Mouse (Mus musculus) right cerebral cortex, postnatal 36 days (tissue): Measurements from ENCODE around the gene Btf3.

Experiments
- DNase-seq, 2 experiments: peaks; one replicate each; pipeline ENCODE4 v3.0.0; 2022; ENCODE audit warnings: low spot score in 2 of 2, mixed read lengths in 1 of 2

Btf3 gene

DNA sequence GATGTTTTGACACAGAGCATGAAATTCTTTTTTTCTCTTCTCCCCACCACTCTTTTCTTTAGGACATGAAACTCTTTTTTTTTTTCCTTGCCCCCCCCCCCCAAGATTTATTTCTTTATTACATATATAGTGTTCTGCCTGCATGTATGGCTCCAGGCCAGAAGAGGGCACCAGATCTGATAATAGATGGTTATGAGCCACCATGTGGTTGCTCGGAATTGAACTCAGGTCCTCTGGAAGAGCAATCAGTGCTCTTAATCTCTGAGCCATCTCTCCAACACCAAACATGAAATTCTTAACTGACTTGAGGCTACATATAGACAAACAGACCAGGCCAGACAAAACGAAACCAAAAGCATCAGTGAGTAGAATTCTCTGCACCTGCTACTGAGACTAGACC, 39.3 kb downstream of the Btf3 start:
- DNase-seq, result no peak

DNA sequence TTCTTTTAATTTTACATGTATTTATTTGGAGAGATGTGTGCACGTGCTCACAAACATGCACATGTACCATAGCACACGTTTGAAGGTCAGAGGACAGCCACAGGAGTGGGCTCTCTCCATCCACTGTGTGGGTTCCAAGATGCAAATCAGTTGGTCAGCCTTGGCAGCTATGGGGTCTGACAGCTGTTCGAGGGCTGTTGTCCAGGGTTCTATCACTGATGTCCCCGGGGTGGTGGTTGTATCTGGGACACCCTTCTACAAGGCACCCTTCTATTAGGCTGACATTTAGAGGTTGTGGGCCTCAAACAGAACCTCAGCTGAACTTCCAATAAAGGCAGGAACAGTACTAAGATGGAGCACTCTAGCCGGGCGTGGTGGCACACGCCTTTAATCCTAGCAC, 40.6 kb downstream of the Btf3 start:
- no peak for DNase-seq

DNA sequence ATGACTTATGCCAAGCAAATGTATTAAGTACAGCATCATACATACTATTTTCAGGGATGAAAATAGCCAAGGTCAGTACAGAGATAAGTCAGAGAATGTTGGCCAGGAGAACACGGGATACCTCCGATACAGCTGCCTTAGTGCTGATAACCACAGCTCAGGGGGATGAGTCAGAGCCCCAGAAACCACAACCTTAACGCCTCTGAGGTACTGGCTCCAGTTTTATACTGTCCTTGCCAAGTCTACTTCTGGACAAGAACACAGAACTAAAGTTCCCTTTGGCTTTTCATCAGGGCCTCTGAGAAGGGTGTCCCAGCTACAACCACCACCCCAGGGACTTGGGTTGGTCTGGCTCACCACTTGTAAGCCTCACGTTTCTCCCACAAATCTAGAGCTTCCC, 41.2 kb downstream of the Btf3 start:
- DNase-seq, result no peak

DNA sequence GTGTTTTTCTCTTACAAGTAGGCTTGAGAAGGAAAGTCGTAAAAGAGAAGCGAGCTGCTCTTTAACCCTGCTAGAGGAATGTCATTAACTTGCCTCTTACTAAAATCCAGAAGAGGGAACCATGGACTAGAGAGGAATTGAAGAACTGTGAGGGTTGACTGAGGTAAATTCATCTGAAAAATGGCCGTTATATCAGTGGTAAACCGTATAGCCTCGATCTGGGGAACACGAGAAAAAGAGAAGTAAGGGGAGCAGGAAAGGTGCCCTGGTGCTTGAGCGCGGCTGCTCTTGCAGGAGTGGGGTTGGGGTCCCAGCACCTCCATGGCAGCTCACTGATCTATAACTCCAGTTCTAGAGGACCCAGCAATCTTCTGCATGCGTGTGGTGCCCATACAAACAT, 42.8 kb downstream of the Btf3 start:
- no peak for DNase-seq

DNA sequence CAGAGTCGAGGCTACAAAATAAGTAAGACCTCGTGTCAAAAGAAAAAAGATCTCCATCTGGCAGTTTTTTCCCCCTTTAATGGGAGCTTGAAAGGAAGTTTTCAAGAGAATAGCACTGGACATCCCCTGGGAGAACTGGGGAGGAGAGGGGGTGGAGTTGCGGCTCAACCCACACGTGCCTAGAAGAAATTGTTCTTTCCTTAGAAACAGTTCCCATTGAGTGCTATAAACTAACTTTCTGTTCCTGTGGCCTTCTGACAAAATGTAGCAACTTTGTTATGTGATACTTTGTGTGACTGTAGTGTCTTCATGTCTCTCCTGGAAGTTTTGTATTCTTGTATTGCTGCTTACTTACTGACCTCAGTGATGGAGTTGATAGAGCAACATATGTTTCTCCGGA, 52.7 kb downstream of the Btf3 start:
- no peak for DNase-seq

DNA sequence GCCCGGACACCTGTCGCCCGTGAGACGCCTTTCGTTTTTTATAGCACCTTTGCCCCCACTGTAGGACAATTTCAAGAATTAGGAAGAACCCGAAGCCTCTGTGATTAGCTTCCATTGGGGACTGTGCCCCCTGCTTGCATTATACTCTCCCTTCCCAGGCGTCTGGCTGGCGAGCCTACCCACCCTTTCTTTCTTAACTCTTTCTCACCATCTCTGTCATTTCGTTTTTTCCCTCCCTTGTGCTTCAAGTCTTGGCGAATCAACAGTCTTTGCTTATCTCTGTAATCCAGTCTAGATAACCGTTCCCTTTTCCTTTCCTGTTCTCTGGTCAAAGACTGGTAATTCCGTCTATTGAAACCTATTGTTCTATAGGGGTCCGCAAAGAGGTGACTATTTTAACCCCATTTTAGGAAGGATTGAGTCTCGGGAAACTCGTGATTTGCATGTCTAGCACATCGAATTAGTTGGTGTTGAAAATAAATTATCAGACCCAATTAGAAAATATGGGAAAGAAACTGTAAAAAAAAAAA, 53.3 kb downstream of the Btf3 start:
- DNase-seq, result no peak

DNA sequence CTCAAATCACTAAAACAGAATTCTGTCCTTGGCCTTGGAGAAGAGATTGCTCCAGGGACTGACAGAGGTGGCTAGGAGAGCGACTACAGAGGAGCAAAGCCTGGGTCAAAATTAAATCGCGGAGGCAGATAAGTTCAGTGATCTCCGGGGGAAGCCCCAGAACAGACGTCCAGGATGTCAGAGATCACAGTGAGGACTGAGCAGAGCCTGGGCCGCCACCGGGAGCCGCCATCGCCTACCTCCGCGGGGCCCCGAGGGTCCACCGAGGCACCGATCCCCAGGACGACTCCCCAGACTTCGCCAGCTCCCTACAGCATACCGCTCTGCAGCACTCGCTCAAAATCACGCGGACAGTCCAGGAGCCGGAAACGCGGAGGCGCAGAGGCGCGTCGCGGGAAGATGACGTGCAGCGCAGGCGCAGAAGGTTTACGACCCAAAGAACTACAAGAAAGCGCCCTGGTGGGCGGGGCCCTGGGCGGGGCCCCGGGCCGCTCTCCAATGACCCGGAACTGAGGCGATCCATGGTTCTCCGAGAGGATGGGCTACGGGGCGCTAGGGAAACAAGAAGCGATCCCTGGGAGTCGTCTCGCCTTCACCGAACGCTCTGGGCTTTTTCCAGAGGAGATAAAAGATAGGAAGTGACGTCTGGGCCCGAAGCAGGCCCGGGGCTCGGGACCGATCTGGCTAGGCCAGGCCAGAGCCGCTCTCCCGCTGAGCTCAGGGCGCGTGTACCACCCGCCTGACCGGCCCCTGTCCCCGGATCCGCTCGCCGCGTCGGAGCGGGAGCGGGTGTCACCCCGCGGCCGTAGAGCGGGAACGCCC, 54.0 kb downstream of the Btf3 start, which contains the start of the genes Utp15 and Ankra2:
TSS of gene Utp15 (minus strand) at position 406 of the 822 bp plus-strand sequence.
TSS of gene Ankra2 (plus strand) at position 439 of the 822 bp plus-strand sequence.
- DNase-seq, result peak; percentile 97 to 99
